Mouse (Mus musculus): ENCODE measurements around the gene Cyb561. TPM values are rescaled to one million over a fixed set of nuclear protein-coding genes. Genes with fewer than 3 reads are reported as not detected.

Gene Cyb561
- polyA plus RNA-seq, 1 experiment, result 21.4 TPM

- H3K4me3 ChIP-seq (ENCODE audit: low read depth, low read length), result no peak overlapping the region
- H3K9ac ChIP-seq (ENCODE audit: low read depth, poor library complexity, severe bottlenecking), result no peak overlapping the region
- no peaks in the 10 kb centered on the region for H3K9me3 ChIP-seq (replicated peaks; ENCODE audit: control insufficient read depth, insufficient read depth, low read length, poor library complexity, severe bottlenecking)
- H3K36me3 ChIP-seq (ENCODE audit: control insufficient read depth, insufficient read depth, low read length, poor library complexity, severe bottlenecking), result no peaks in the 10 kb centered on the region
- no peak overlapping the region for H3K27ac ChIP-seq (ENCODE audit: insufficient read depth, low read length)
- H3K27me3 ChIP-seq (ENCODE audit: control insufficient read depth, insufficient read depth, low read length, poor library complexity, severe bottlenecking), result no peaks in the 10 kb centered on the region
- H3K4me1 ChIP-seq (ENCODE audit: control insufficient read depth, insufficient read depth, low read length), result peaks cover 4% of the 10 kb centered on the region
- TF ChIP-seq EP300 (IDR thresholded peaks at IDR 0.05; ENCODE audit: insufficient read depth, low read depth, low read length) (no peak), POLR2A (IDR thresholded peaks at IDR 0.05; ENCODE audit: insufficient read depth, low read length) (no peak), CTCF (IDR thresholded peaks at IDR 0.05; ENCODE audit: low read depth, low read length) (no peak)
Measured at GRCm38 (mm10) chr11:105987446-105987845, 34.3 kb upstream of the Cyb561 start.

DNA sequence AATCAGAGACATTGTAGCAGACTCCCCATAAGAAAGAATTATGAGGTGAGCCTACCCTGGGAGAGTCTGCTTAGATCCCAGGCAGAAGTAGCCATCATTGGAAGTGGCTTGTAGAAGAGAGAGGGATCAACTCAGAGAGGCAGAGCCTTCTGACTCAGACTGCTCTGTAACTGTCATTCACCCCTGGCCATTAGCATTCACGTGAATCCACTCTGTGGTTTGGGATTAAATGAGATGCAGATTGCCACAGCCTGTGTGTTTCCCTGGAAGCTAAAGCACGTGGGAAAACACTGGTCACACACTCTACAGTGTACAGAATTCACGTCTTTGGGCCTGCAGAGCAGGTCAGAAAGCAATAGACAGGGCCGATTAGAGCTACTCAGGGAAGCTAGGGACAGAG, 31.3 kb upstream of the Cyb561 start:
- H3K4me1 ChIP-seq (ENCODE audit: control insufficient read depth, insufficient read depth, low read length), result peaks cover 4% of the 10 kb centered on the region
- no peaks in the 10 kb centered on the region for H3K27me3 ChIP-seq (ENCODE audit: control insufficient read depth, insufficient read depth, low read length, poor library complexity, severe bottlenecking)
- no peak overlapping the region for H3K27ac ChIP-seq (ENCODE audit: insufficient read depth, low read length)
- H3K9ac ChIP-seq (ENCODE audit: low read depth, poor library complexity, severe bottlenecking), result no peak overlapping the region
- TF ChIP-seq POLR2A (IDR thresholded peaks at IDR 0.05; ENCODE audit: insufficient read depth, low read length), result no peak
- no peak for TF ChIP-seq EP300 (IDR thresholded peaks at IDR 0.05; ENCODE audit: insufficient read depth, low read depth, low read length)
- no peak for TF ChIP-seq CTCF (IDR thresholded peaks at IDR 0.05; ENCODE audit: low read depth, low read length)
- H3K4me3 ChIP-seq (ENCODE audit: low read depth, low read length), result no peak overlapping the region
- H3K9me3 ChIP-seq (replicated peaks; ENCODE audit: control insufficient read depth, insufficient read depth, low read length, poor library complexity, severe bottlenecking), result no peaks in the 10 kb centered on the region
- H3K36me3 ChIP-seq (ENCODE audit: control insufficient read depth, insufficient read depth, low read length, poor library complexity, severe bottlenecking), result no peaks in the 10 kb centered on the region

DNA sequence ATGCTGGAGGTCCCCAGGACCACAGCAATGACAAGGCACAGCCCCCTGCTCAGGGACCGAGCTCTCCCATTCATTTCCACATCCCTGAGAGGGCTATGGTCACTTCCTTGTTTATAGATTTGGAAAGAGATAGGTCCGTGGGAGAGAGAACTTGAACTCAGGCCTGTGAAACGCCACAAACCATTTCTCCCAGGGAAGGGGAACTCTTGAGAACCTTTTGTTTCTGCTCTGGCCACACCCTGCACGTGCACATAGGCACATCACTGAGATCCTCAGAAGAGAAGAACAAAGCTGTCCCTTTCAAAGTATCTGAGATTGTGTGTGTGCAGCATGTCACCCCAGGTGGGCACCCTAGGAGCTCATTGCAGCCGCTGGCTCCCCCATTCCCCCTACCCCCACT, 25.5 kb upstream of the Cyb561 start:
- Histone ChIP-seq H3K9me3 (replicated peaks; ENCODE audit: control insufficient read depth, insufficient read depth, low read length, poor library complexity, severe bottlenecking) (no peaks in the 10 kb centered on the region), H3K9ac (ENCODE audit: low read depth, poor library complexity, severe bottlenecking) (no peak overlapping the region), H3K4me3 (ENCODE audit: low read depth, low read length) (no peak overlapping the region), H3K36me3 (ENCODE audit: control insufficient read depth, insufficient read depth, low read length, poor library complexity, severe bottlenecking) (no peaks in the 10 kb centered on the region), H3K4me1 (ENCODE audit: control insufficient read depth, insufficient read depth, low read length) (no peaks in the 10 kb centered on the region), H3K27ac (ENCODE audit: insufficient read depth, low read length) (no peak overlapping the region), H3K27me3 (ENCODE audit: control insufficient read depth, insufficient read depth, low read length, poor library complexity, severe bottlenecking) (no peaks in the 10 kb centered on the region)
- TF ChIP-seq POLR2A (IDR thresholded peaks at IDR 0.05; ENCODE audit: insufficient read depth, low read length) (no peak), CTCF (IDR thresholded peaks at IDR 0.05; ENCODE audit: low read depth, low read length) (no peak), EP300 (IDR thresholded peaks at IDR 0.05; ENCODE audit: insufficient read depth, low read depth, low read length) (no peak)

GRCm38 (mm10) chr11:105978232-105978631, 25.1 kb upstream of the Cyb561 start:
- Histone ChIP-seq H3K9ac (ENCODE audit: low read depth, poor library complexity, severe bottlenecking) (no peak overlapping the region), H3K27me3 (ENCODE audit: control insufficient read depth, insufficient read depth, low read length, poor library complexity, severe bottlenecking) (no peaks in the 10 kb centered on the region), H3K4me1 (ENCODE audit: control insufficient read depth, insufficient read depth, low read length) (no peaks in the 10 kb centered on the region), H3K4me3 (ENCODE audit: low read depth, low read length) (no peak overlapping the region), H3K27ac (ENCODE audit: insufficient read depth, low read length) (no peak overlapping the region), H3K9me3 (replicated peaks; ENCODE audit: control insufficient read depth, insufficient read depth, low read length, poor library complexity, severe bottlenecking) (no peaks in the 10 kb centered on the region), H3K36me3 (ENCODE audit: control insufficient read depth, insufficient read depth, low read length, poor library complexity, severe bottlenecking) (no peaks in the 10 kb centered on the region)
- TF ChIP-seq EP300 (IDR thresholded peaks at IDR 0.05; ENCODE audit: insufficient read depth, low read depth, low read length) (no peak), POLR2A (IDR thresholded peaks at IDR 0.05; ENCODE audit: insufficient read depth, low read length) (no peak), CTCF (IDR thresholded peaks at IDR 0.05; ENCODE audit: low read depth, low read length) (no peak)

- TF ChIP-seq CTCF (IDR thresholded peaks at IDR 0.05; ENCODE audit: low read depth, low read length) (no peak), POLR2A (IDR thresholded peaks at IDR 0.05; ENCODE audit: insufficient read depth, low read length) (no peak), EP300 (IDR thresholded peaks at IDR 0.05; ENCODE audit: insufficient read depth, low read depth, low read length) (no peak)
- H3K4me3 ChIP-seq (ENCODE audit: low read depth, low read length), result no peak overlapping the region
- no peaks in the 10 kb centered on the region for H3K27me3 ChIP-seq (ENCODE audit: control insufficient read depth, insufficient read depth, low read length, poor library complexity, severe bottlenecking)
- no peaks in the 10 kb centered on the region for H3K36me3 ChIP-seq (ENCODE audit: control insufficient read depth, insufficient read depth, low read length, poor library complexity, severe bottlenecking)
- no peak overlapping the region for H3K27ac ChIP-seq (ENCODE audit: insufficient read depth, low read length)
- H3K9me3 ChIP-seq (replicated peaks; ENCODE audit: control insufficient read depth, insufficient read depth, low read length, poor library complexity, severe bottlenecking), result no peaks in the 10 kb centered on the region
- H3K4me1 ChIP-seq (ENCODE audit: control insufficient read depth, insufficient read depth, low read length), result no peaks in the 10 kb centered on the region
- no peak overlapping the region for H3K9ac ChIP-seq (ENCODE audit: low read depth, poor library complexity, severe bottlenecking)
Measured at GRCm38 (mm10) chr11:105975636-105976035, 22.5 kb upstream of the Cyb561 start.

DNA sequence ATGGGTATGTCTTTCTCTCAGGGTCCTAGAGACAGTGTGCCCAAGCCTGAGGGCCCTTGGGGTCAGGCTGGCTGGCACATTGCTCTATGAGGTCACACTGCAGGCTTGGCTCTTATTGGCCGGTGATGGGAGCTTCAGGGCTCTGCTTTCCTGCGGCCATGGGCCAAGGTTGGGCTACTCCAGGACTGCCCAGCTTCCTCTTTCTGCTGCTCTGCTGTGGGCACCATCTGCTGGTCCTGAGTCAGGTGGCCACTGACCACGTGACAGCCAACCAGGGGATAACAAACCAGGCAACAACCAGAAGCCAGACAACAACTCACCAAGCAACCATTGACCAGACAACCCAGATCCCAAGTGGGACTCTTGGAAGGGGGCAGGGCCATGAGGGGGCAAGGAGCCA, 21.9 kb upstream of the Cyb561 start:
- Histone ChIP-seq H3K4me1 (ENCODE audit: control insufficient read depth, insufficient read depth, low read length) (no peaks in the 10 kb centered on the region), H3K4me3 (ENCODE audit: low read depth, low read length) (no peak overlapping the region), H3K27ac (ENCODE audit: insufficient read depth, low read length) (no peak overlapping the region), H3K9me3 (replicated peaks; ENCODE audit: control insufficient read depth, insufficient read depth, low read length, poor library complexity, severe bottlenecking) (no peaks in the 10 kb centered on the region), H3K36me3 (ENCODE audit: control insufficient read depth, insufficient read depth, low read length, poor library complexity, severe bottlenecking) (no peaks in the 10 kb centered on the region), H3K9ac (ENCODE audit: low read depth, poor library complexity, severe bottlenecking) (no peak overlapping the region), H3K27me3 (ENCODE audit: control insufficient read depth, insufficient read depth, low read length, poor library complexity, severe bottlenecking) (no peaks in the 10 kb centered on the region)
- TF ChIP-seq CTCF (IDR thresholded peaks at IDR 0.05; ENCODE audit: low read depth, low read length), result no peak

All from ES-Bruce4 (cell line).